Mouse (Mus musculus) intestine, embryonic 14.5 days (tissue): ENCODE data around the gene Dnajc10. TPM values are rescaled to one million over a fixed set of nuclear protein-coding genes. Genes with fewer than 3 reads are reported as not detected.

Experiments
- ATAC-seq: fragments of 200-750 bp; cut with Nextera tagmentation; replicated peaks from 2 replicates; pipeline ENCODE4 v1.8.0; 2017; ENCODE audit warnings: low read depth, moderate number of reproducible peaks, moderate TSS enrichment, moderate library complexity; ENCODE audit not compliant: low FRiP score, low TSS enrichment
- DNase-seq: peaks from one replicate; pipeline ENCODE4 v3.0.0-alpha.2; 2018; ENCODE audit warnings: low spot score
- H3K27ac ChIP-seq: fragments of 300-500 bp; sonication (generic); 2 replicates; pipeline ENCODE4 v1.5.1; 2014; ENCODE audit warnings: low read depth, mild to moderate bottlenecking, control low read depth
- H3K27me3 ChIP-seq: fragments of 300-500 bp; sonication (generic); replicated peaks from 2 replicates; pipeline ENCODE4 v1.6.1; 2014; ENCODE audit warnings: low read length, control low read depth; ENCODE audit not compliant: control insufficient read depth, insufficient read depth
- H3K36me3 ChIP-seq: fragments of 300-500 bp; sonication (generic); 2 replicates; pipeline ENCODE4 v1.6.1; 2014; ENCODE audit warnings: low read length, control low read depth; ENCODE audit not compliant: control insufficient read depth, insufficient read depth
- H3K4me1 ChIP-seq: fragments of 300-500 bp; sonication (generic); replicated peaks from 2 replicates; pipeline ENCODE4 v1.6.1; 2014; ENCODE audit warnings: low read length, control low read depth, mixed read lengths; ENCODE audit not compliant: control insufficient read depth, insufficient read depth
- H3K4me2 ChIP-seq: fragments of 300-500 bp; sonication (generic); 2 replicates; pipeline ENCODE4 v1.6.1; 2014; ENCODE audit warnings: low read length
- H3K4me3 ChIP-seq: fragments of 300-500 bp; sonication (generic); 2 replicates; pipeline ENCODE4 v1.5.1; 2014; ENCODE audit warnings: low read depth, low read length, control low read depth, mixed read lengths
- H3K9ac ChIP-seq: fragments of 300-500 bp; sonication (generic); 2 replicates; pipeline ENCODE4 v1.6.1; 2014; ENCODE audit warnings: mild to moderate bottlenecking, low read length
- H3K9me3 ChIP-seq: fragments of 300-500 bp; sonication (generic); 2 replicates; pipeline ENCODE4 v1.6.1; 2016; ENCODE audit warnings: low read length, control low read depth; ENCODE audit not compliant: control insufficient read depth
- WGBS: fragments of 180-500 bp; shearing (Covaris S2); extraction: QIAGEN DNeasy Blood & Tissue Kit; methylation state at CpG from one replicate; pipeline ENCODE4 v1.1.7; 2014; 5-methylcytosine and 5-hydroxymethylcytosine counted together
- polyA plus RNA-seq: library from polyadenylated mRNA; unstranded; fragments of >200 nt; fragmentation: Nextera tagmentation; extraction: Ambion mirVana; gene quantifications from 2 replicates; pipeline ENCODE4 v1.2.1, GENCODE M21; 2014

Dnajc10 gene
- polyA plus RNA-seq, 1 experiment from 2014 or later: 76.3 TPM

GRCm38 (mm10) chr2:80374892-80375291, 59.6 kb downstream of the Dnajc10 start:
- Histone ChIP-seq H3K9ac (no peak overlapping the region), H3K4me2 (no peak overlapping the region), H3K9me3 (no peaks in the 10 kb centered on the region), H3K27me3 (no peaks in the 10 kb centered on the region), H3K27ac (no peak overlapping the region), H3K4me3 (no peak overlapping the region), H3K4me1 (no peaks in the 10 kb centered on the region), H3K36me3 (no peaks in the 10 kb centered on the region)
- DNase-seq (no peak), ATAC-seq (no peak)

- H3K27me3 ChIP-seq: no peaks in the 10 kb centered on the region
- DNase-seq (no peak), ATAC-seq (no peak)
- H3K27ac ChIP-seq: no peak overlapping the region
- no peak overlapping the region for H3K4me3 ChIP-seq
- no peaks in the 10 kb centered on the region for H3K4me1 ChIP-seq
- no peak overlapping the region for H3K4me2 ChIP-seq
- no peaks in the 10 kb centered on the region for H3K36me3 ChIP-seq
- no peak overlapping the region for H3K9ac ChIP-seq
- H3K9me3 ChIP-seq: no peaks in the 10 kb centered on the region
- 87% methylated on average over 5 of the region's 5 CpGs for WGBS
Measured at GRCm38 (mm10) chr2:80379848-80380247, 64.6 kb downstream of the Dnajc10 start.

- H3K36me3 ChIP-seq: no peaks in the 10 kb centered on the region
- no peak overlapping the region for H3K27ac ChIP-seq
- no peaks in the 10 kb centered on the region for H3K27me3 ChIP-seq
- H3K9ac ChIP-seq: no peak overlapping the region
- ATAC-seq (no peak), DNase-seq (no peak)
- no peak overlapping the region for H3K4me2 ChIP-seq
- peaks cover 5% of the 10 kb centered on the region for H3K4me1 ChIP-seq
- H3K4me3 ChIP-seq: no peak overlapping the region
- WGBS: 38% methylated on average over 4 of the region's 4 CpGs
- no peaks in the 10 kb centered on the region for H3K9me3 ChIP-seq
Measured at GRCm38 (mm10) chr2:80384447-80384846, 69.2 kb downstream of the Dnajc10 start.

DNA sequence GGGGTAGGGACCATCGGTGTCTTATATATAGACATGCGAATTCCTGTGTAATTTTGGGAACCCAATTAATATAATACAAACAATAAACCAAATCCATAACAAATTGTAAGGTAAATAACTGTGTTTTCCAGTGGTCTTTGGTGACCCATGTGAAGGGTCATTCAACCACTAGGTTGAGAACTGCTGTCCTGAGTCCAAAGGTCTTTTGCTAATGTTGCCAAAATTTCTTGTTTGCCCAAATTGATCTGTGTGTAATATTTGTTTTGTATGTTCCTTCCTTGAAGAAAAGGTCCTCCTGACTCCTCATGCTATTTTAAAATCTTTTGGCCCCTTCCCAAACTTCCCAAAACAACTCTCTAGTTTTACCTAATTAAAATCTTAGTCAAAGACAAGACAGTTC, 71.0 kb downstream of the Dnajc10 start:
- DNase-seq (no peak), ATAC-seq (no peak)
- H3K4me1 ChIP-seq: peaks cover 5% of the 10 kb centered on the region
- H3K36me3 ChIP-seq: no peaks in the 10 kb centered on the region
- H3K4me3 ChIP-seq: no peak overlapping the region
- H3K4me2 ChIP-seq: no peak overlapping the region
- 94% methylated on average over 2 of the region's 2 CpGs for WGBS
- no peak overlapping the region for H3K27ac ChIP-seq
- no peak overlapping the region for H3K9ac ChIP-seq
- H3K9me3 ChIP-seq: no peaks in the 10 kb centered on the region
- no peaks in the 10 kb centered on the region for H3K27me3 ChIP-seq

DNA sequence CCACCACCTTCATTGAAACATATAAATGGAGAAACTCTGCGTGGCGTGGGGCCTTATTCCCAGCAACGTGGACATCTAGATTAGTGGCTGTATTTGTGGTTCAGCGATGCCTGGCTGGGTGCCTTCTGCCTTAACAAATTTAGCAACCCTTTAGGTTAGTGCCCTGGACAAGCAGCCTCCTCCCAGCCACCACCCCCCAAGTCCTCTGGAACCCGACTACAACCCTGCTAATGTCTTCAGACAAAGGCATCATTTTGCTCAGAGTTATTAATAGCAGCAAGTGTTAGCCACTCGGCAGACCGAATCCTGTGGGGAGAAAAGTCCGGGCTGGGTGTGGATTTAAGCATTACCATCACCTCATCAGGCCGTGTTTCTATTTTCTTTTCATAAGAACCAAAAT, 72.4 kb downstream of the Dnajc10 start:
- H3K9me3 ChIP-seq: no peaks in the 10 kb centered on the region
- H3K27me3 ChIP-seq: no peaks in the 10 kb centered on the region
- no peak overlapping the region for H3K4me3 ChIP-seq
- DNase-seq: no peak
- 51% methylated on average over 9 of the region's 9 CpGs for WGBS
- H3K4me1 ChIP-seq: peaks cover 5% of the 10 kb centered on the region
- no peaks in the 10 kb centered on the region for H3K36me3 ChIP-seq
- H3K9ac ChIP-seq: no peak overlapping the region
- no peak overlapping the region for H3K4me2 ChIP-seq
- no peak overlapping the region for H3K27ac ChIP-seq
- no peak for ATAC-seq

DNA sequence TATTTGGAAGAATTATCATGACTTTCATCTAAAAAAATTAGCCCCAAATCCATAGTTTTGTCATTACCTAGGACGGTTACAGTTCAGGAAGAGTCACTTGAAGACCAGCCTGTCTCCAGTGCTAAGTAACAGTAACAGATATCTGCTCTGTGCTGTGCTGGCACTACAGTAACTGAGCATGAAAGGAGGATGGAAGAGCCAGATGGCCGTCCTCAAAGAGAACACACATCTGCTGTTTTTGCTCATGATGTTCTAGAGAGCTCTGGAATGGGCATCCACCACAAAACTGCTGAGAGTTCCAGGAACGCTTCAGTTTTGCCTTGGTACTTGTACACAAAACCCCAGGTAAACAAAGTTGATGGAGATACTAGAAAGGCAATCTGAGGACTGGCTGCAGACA, 73.1 kb downstream of the Dnajc10 start:
- Histone ChIP-seq H3K4me2 (no peak overlapping the region), H3K27me3 (no peaks in the 10 kb centered on the region), H3K27ac (no peak overlapping the region), H3K4me1 (peaks cover 5% of the 10 kb centered on the region), H3K9me3 (no peaks in the 10 kb centered on the region), H3K36me3 (no peaks in the 10 kb centered on the region), H3K9ac (no peak overlapping the region), H3K4me3 (no peak overlapping the region)
- ATAC-seq: no peak
- WGBS: 51% methylated on average over 3 of the region's 3 CpGs
- DNase-seq: no peak

- WGBS: 29% methylated on average over 7 of the region's 7 CpGs
- H3K9ac ChIP-seq: no peak overlapping the region
Measured at GRCm38 (mm10) chr2:80396057-80396456, 80.8 kb downstream of the Dnajc10 start.

GRCm38 (mm10) chr2:80396864-80397263, 81.6 kb downstream of the Dnajc10 start:
- no peak for DNase-seq
- H3K4me1 ChIP-seq: no peaks in the 10 kb centered on the region
- H3K27me3 ChIP-seq: no peaks in the 10 kb centered on the region
- no peak overlapping the region for H3K27ac ChIP-seq
- no peaks in the 10 kb centered on the region for H3K36me3 ChIP-seq
- no peak overlapping the region for H3K9ac ChIP-seq
- no peak overlapping the region for H3K4me2 ChIP-seq
- H3K9me3 ChIP-seq: no peaks in the 10 kb centered on the region
- ATAC-seq: no peak
- 46% methylated on average over 3 of the region's 3 CpGs for WGBS
- H3K4me3 ChIP-seq: no peak overlapping the region

More at GRCm38 (mm10) chr2:80396057-80396456, 80.8 kb downstream of the Dnajc10 start:
- Histone ChIP-seq H3K4me2 (no peak overlapping the region), H3K27ac (no peak overlapping the region), H3K36me3 (no peaks in the 10 kb centered on the region), H3K27me3 (no peaks in the 10 kb centered on the region), H3K4me1 (no peaks in the 10 kb centered on the region), H3K4me3 (no peak overlapping the region), H3K9me3 (no peaks in the 10 kb centered on the region)
- no peak for DNase-seq
- no peak for ATAC-seq

DNA sequence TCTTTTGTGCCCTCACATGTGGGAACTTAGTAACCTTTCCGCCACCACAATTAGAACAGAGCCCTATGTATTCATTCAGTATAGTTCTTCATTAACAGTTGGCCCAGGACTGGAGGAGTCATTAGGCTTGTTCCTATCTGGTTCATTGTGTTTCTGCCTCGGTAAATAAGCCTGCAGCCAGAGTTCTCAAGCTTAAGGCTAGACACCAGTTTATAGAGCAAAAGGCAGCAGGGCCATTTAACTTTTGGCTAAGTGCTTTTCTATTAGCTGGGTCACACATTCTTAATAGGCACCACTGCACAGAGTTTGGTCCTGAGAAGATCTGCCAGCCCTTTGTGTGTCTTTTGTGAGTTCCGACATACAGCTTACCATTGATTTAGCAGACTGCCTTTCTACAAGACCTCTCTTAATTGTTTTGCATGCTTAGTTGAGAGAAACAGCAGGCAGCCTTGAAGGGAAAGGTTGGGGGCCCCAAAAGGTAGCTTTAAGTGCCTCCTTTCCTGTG, 83.4 kb downstream of the Dnajc10 start:
- Histone ChIP-seq H3K4me2 (no peak overlapping the region), H3K9ac (no peak overlapping the region), H3K27me3 (no peaks in the 10 kb centered on the region), H3K4me3 (no peak overlapping the region), H3K9me3 (no peaks in the 10 kb centered on the region), H3K27ac (no peak overlapping the region), H3K4me1 (no peaks in the 10 kb centered on the region), H3K36me3 (no peaks in the 10 kb centered on the region)
- no peak for DNase-seq
- 45% methylated on average over 3 of the region's 3 CpGs for WGBS
- ATAC-seq: no peak
